In genomic region chr2:154933884-154934283, GRCm38 (mm10) we compare ENCODE assay signal across 14 mouse cellular contexts. TPM values are rescaled to one million over a fixed set of nuclear protein-coding genes. Genes with fewer than 3 reads are reported as not detected.
DNase-seq lines count a peak whose midpoint lies in the region; ATAC-seq lines count a peak whose summit lies in the region.
"Had no signal": no experiment of that assay in that cellular context is flagged by ENCODE, and none has a peak within 500 bp of the region (broad histone marks: within the 10 kb centered on the region; RNA-seq: fewer than 3 reads in every experiment).

No protein-coding gene starts in this region.

- no peaks in the 10 kb centered on the region for H3K9me3 ChIP-seq in limb, embryonic 10.5 days (replicated peaks)
- H3K9me3 ChIP-seq: lung, embryonic 15.5 days; stomach, embryonic 15.5 days had no signal

- 75% methylated on average over 4 of the region's 4 CpGs for WGBS in limb, embryonic 10.5 days

- H3K27me3 ChIP-seq in limb, embryonic 10.5 days (ENCODE audit: low read depth, poor library complexity, severe bottlenecking), result no peaks in the 10 kb centered on the region
- H3K27me3 ChIP-seq: lung, embryonic 15.5 days; stomach, embryonic 15.5 days had no signal

- H3K36me3 ChIP-seq in limb, embryonic 10.5 days, result no peaks in the 10 kb centered on the region
- H3K36me3 ChIP-seq: lung, embryonic 15.5 days; stomach, embryonic 15.5 days had no signal

- peaks cover 50% of the 10 kb centered on the region for H3K4me1 ChIP-seq in limb, embryonic 10.5 days
- H3K4me1 ChIP-seq: lung, embryonic 15.5 days; stomach, embryonic 15.5 days had no signal

- no peak for ATAC-seq in CD4-positive, CD25-positive, alpha-beta regulatory T cell, adult 4 months

- peak overlapping the region; percentile 61; the same call in 1 of the 2 replicates for H3K27ac ChIP-seq in limb, embryonic 10.5 days
- H3K27ac ChIP-seq: lung, embryonic 15.5 days; stomach, embryonic 15.5 days had no signal

- H3K4me3 ChIP-seq in limb, embryonic 10.5 days, result no peak overlapping the region
- H3K4me3 ChIP-seq: lung, embryonic 15.5 days; stomach, embryonic 15.5 days had no signal

- peak; percentile 59 for DNase-seq in CD4-positive, CD25-positive, alpha-beta regulatory T cell, adult 2 months (ENCODE audit: low read depth, low spot score)
- DNase-seq in layer of hippocampus, adult 11-12 months (ENCODE audit: low spot score), result peak; percentile 9
- no peak for DNase-seq in layer of hippocampus, adult 8-10 months (ENCODE audit: low spot score in 2 of 2)
- DNase-seq in 3T3-L1 (ENCODE audit: low read depth, low spot score), result peak; percentile 54
- DNase-seq in limb, embryonic 10.5 days (ENCODE audit: low spot score), result no peak
- no peak for DNase-seq in adipocyte (ENCODE audit: low spot score)
- no peak for DNase-seq in right cerebral cortex, adult 18-20 months
- DNase-seq: cerebellum, adult 9-10 months; gastrocnemius, postnatal 36 days; heart, postnatal 14 days; kidney, postnatal 14 days had no signal

RNA-seq across cellular contexts. Expression of gene Eif2s2, which starts 41.1 kb away (rescaled TPM):
- polyA plus RNA-seq in CD4-positive, CD25-positive, alpha-beta regulatory T cell, adult 4 months (2017; shearing (Covaris generic)), result 100 to 1,000 TPM in 1 of 2 experiments, 10 to 100 TPM in 1; 85.5 to 102 TPM
- 10 to 100 TPM; 52.0 to 55.8 (median 52.8) TPM for total RNA-seq in layer of hippocampus, adult 8-10 months (2022)
- polyA plus RNA-seq in limb, embryonic 10.5 days (2016; fragmentation: Nextera tagmentation; extraction: Ambion mirVana), result 122 and 137 TPM in 2 replicates

Comparison
In these comparisons a context has a peak if more than half of its experiments do, and no peak if none do; other contexts are left out.
1. DNase-seq: peak in CD4-positive, CD25-positive, alpha-beta regulatory T cell, adult 2 months (single experiment), layer of hippocampus, adult 11-12 months (single experiment) and 3T3-L1 (single experiment); none in layer of hippocampus, adult 8-10 months (0 of 2), limb, embryonic 10.5 days (single experiment), adipocyte (single experiment) and right cerebral cortex, adult 18-20 months (single experiment).